Mouse (Mus musculus): ENCODE measurements around the gene Pcnx.

Gene Pcnx

GRCm38 (mm10) chr12:81853543-81853942, 6.3 kb upstream of the Pcnx start:
- DNase-seq (ENCODE audit: low read depth, low spot score): no peak

GRCm38 (mm10) chr12:81855031-81855430, 4.8 kb upstream of the Pcnx start:
- no peak for DNase-seq (ENCODE audit: low read depth, low spot score)

- DNase-seq (ENCODE audit: low read depth, low spot score): no peak
Observed at GRCm38 (mm10) chr12:81856696-81857095, 3.1 kb upstream of the Pcnx start.

- peak; percentile 51 for DNase-seq (ENCODE audit: low read depth, low spot score)
Observed at GRCm38 (mm10) chr12:81857251-81857650, 2.6 kb upstream of the Pcnx start.

- DNase-seq (ENCODE audit: low read depth, low spot score): no peak
Observed at GRCm38 (mm10) chr12:81857978-81858569, 1.7 kb upstream of the Pcnx start.

- peak; percentile 72 for DNase-seq (ENCODE audit: low read depth, low spot score)
Observed at GRCm38 (mm10) chr12:81860308-81861181, 722 bp downstream of the Pcnx start.

GRCm38 (mm10) chr12:81861199-81862085, 1.6 kb downstream of the Pcnx start:
- no peak for DNase-seq (ENCODE audit: low read depth, low spot score)

GRCm38 (mm10) chr12:81862351-81862802, 2.6 kb downstream of the Pcnx start:
- no peak for DNase-seq (ENCODE audit: low read depth, low spot score)

GRCm38 (mm10) chr12:81863949-81864348, 4.1 kb downstream of the Pcnx start:
- DNase-seq (ENCODE audit: low read depth, low spot score): no peak

GRCm38 (mm10) chr12:81865183-81865582, 5.4 kb downstream of the Pcnx start:
- DNase-seq (ENCODE audit: low read depth, low spot score): no peak

- no peak for DNase-seq (ENCODE audit: low read depth, low spot score)
Observed at GRCm38 (mm10) chr12:81867316-81867715, 7.5 kb downstream of the Pcnx start.

GRCm38 (mm10) chr12:81869205-81869940, 9.6 kb downstream of the Pcnx start:
- DNase-seq (ENCODE audit: low read depth, low spot score): no peak

GRCm38 (mm10) chr12:81873345-81873744, 13.5 kb downstream of the Pcnx start:
- no peak for DNase-seq (ENCODE audit: low read depth, low spot score)

- no peak for DNase-seq (ENCODE audit: low read depth, low spot score)
Observed at GRCm38 (mm10) chr12:81880161-81880560, 20.3 kb downstream of the Pcnx start.

- no peak for DNase-seq (ENCODE audit: low read depth, low spot score)
Observed at GRCm38 (mm10) chr12:81883255-81884106, 23.7 kb downstream of the Pcnx start.

GRCm38 (mm10) chr12:81884107-81884398, 24.2 kb downstream of the Pcnx start:
- DNase-seq (ENCODE audit: low read depth, low spot score): no peak

- DNase-seq (ENCODE audit: low read depth, low spot score): no peak
Observed at GRCm38 (mm10) chr12:81884983-81885382, 25.2 kb downstream of the Pcnx start.

GRCm38 (mm10) chr12:81885982-81886381, 26.2 kb downstream of the Pcnx start:
- DNase-seq (ENCODE audit: low read depth, low spot score): no peak

GRCm38 (mm10) chr12:81888954-81889353, 29.1 kb downstream of the Pcnx start:
- no peak for DNase-seq (ENCODE audit: low read depth, low spot score)

- DNase-seq (ENCODE audit: low read depth, low spot score): no peak
Observed at GRCm38 (mm10) chr12:81891946-81892345, 32.1 kb downstream of the Pcnx start.

GRCm38 (mm10) chr12:81894311-81894710, 34.5 kb downstream of the Pcnx start:
- DNase-seq (ENCODE audit: low read depth, low spot score): no peak

Measured in mesoderm, embryonic 11.5 days (tissue).